Mouse (Mus musculus) heart, postnatal 4 days (tissue): Measurements from ENCODE around the gene Rsg1. TPM values are rescaled to one million over a fixed set of nuclear protein-coding genes. Genes with fewer than 3 reads are reported as not detected.

Experiments
- DNase-seq: peaks from one replicate; pipeline ENCODE4 v3.0.0; 2021
- total RNA-seq, 2 experiments: library from RNA; stranded (reverse); gene quantifications; 2 replicates each; pipeline ENCODE4 v1.2.3; 2021

Rsg1 gene
- total RNA-seq, 2 experiments from 2014 or later, result 0.72 to 1.7 TPM

DNA sequence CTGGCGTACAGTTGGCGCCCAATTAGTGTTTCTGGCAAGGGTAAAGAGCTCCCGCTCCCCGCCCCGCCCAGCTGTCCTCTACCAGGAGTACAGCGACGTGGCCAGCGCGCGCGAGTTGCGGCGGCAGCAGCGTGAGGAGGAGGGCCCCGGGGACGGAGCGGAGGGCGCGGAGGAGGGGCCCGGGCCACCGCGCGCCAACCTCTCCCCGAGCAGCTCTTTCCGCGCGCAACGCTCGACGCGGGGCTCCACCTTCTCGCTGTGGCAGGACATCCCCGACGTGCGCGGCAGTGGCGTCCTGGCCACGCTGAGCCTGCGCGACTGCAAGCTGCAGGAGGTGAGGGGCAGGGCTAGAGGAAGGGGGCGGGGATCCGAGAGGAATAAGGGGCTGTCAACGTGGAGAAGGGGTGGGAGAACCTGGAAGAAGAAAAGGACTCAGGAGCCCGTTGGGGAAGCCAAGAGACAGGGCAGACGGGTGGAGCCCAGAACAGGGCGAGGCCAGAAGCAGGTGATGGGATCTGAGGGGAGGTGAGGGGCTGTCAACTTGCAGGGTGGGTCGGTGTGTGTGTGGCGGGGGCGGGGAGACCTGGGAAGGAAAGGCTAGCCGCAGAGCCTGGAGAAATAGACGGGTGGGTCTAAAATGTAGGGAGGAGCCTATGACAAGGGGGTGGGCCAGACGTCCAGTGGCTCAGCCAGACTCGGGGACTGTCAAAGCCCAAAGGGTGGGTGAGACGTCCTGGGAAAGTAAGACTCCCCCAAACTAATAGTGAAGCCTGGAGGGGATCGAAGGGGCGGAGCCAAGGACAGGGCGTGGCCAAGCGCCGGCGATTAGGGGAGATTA lies 34.2 kb downstream of the Rsg1 start:
- DNase-seq, result peak; percentile 60

DNA sequence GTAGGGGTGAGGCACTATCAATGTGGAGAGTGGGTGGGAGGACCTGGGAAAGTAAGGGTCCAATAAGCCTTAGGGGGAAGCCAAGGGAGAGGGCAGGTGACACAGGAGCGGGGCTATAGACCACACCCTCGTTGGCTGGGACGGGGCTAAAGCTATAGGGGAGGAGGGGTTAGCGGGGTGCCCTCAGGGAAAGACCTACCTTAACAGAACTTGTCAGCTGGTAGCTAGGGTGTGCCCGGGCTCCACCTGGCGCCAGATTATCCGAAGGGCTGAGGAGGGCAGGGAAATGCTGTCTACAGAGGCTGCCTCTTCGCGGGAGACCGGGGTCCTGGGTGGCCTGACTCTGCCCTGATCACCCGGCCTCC lies 34.8 kb downstream of the Rsg1 start:
- no peak for DNase-seq

DNA sequence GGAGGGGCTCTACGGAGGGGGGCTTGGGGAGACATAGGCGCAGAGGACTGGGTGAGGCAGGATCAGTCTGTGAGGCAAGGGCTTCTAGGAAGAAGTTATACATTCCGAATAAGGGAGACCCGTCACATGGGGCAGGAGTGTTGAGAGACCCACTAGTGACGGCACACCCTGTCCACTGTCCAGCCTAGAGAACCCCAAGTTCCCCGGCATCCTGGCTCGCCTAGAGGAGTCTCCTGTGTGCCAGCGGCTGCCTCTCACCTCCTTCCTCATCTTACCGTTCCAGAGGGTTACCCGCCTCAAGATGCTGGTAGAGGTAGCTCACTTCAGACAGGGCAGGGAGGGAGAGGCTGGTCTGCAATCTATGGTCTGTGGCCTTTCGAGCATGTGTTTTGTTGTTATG lies 35.6 kb downstream of the Rsg1 start:
- no peak for DNase-seq

DNA sequence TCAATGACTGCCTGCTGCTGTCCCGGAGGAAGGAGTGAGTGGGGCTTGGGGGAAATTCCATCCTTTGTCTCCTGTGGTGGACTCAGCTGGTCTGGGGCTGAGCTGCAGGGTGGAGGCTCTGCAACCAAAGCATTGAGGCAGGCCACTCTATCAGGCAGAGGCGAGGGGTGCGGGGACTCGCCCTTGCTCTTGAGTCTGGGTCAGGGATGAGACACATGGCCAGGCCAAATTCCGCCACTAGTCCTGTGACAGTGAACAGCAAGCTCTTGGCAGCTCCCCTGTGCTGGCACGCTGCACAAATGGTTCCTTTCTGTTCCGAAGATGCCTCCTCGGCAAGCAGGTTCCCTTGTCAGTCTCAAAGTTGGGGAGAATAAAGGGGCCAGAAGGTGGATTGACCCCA lies 37.3 kb downstream of the Rsg1 start:
- peak; percentile 47 for DNase-seq

DNA sequence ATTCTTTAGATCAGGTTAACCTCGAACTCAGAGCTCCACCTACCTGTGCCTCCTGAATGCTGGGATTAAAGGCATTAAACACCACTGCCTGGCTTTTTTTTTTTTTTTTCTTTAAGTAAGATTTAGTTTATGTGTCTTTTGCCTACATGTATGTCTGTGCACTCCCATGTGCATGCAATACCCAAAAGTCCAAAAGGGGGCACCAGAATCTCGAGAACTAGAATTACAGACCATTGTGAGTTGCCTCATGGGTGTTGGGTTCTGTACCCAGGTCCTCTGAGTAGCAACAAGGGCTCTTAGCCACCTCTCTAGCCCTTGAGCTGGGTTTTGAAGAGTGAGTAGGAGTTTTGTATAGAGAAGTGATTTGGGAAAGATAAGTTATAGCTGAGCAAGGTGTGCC lies 38.9 kb downstream of the Rsg1 start:
- no peak for DNase-seq

DNA sequence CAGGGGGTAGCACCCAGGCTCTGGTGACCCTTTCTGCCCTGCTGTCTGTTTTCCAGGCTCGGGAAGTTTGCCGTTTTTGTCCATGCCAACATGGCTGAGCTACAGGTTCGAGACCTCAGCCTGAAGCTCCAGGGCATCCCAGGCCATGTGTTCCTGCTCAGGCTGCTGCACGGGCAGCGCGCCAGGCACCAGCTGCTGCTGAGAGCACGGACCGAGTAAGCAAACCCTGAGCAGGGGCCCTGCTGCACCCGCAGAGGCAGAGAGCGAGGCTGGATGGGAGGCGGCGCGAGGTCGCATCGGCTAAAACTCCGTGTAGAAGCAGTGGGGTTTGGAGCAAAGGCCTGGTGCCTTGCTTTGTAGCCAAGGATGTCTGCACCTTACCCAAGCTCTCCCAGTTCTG lies 40.5 kb downstream of the Rsg1 start:
- peak; percentile 73 for DNase-seq

DNA sequence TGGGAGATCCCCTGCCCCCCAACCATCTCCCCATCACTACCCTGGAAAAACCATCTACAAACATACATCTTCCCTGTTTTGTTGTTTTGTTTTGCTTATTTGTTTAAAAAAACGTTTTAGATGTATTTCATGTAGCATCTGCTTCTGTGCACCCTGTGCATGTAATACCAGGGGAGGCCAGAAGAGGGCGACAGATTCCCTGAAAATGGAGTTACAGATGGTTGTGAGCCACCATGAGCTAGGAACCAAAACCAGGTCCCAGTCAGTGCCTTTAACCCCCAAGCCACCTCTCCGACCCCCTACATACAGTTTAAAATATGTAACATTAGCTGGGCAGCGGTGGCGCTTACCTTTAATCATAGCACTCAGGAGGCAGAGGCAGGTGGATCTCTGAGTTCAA lies 43.7 kb downstream of the Rsg1 start:
- DNase-seq, result no peak

DNA sequence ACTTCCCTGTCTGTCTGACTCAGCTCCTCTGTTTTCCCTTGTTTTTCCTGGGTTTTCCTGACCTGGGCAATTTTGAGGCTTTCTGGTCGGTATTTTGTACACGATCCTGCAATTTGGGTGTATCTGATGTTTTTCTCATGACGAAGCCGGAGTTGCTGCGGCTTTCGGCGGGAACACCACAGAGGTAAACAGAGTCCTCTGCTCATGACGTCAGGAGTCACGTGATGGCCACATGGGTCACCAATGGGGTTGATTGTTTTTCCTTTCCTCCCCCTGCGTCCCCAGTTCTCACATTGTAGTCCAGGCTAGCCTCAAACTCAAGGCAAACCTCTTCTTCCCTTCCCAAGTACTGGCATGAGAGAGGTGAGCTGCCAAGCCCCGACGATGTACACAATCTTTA lies 45.7 kb downstream of the Rsg1 start:
- no peak for DNase-seq

DNA sequence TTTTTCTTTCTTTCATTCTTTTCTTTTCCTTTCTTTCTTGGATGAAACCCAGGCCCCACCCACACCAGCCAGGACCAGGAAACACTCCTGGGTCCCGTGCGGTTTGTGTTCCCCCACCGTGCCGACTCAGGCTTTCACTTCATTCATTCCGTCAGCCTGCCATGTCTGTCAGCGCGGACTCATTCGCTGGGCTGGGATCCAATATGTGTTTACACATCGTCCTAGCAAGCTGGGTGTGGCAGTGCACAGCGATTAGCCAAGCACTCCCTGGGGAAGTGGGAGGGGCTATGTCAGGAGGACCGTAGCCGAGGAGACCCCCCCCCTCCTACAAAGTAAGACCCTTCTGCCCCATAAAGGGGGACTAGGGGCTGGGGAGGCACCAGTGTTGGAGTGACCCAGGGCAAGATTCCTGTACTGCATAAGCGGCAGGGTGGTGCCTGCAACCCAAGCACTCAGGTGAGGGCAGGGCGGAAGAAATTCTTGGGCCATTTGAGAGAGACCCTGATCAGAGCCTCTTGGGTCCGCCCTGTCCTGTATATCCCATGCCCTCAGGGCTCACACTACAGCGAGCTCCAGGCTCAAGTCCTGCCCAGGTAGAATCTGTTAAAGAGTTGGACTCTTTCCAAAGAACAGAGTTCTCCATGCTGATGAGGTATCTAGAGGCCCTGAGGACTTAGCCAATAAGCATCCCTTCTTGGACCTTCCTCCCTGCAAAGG lies 46.4 kb downstream of the Rsg1 start:
- DNase-seq, result peak; percentile 57

DNA sequence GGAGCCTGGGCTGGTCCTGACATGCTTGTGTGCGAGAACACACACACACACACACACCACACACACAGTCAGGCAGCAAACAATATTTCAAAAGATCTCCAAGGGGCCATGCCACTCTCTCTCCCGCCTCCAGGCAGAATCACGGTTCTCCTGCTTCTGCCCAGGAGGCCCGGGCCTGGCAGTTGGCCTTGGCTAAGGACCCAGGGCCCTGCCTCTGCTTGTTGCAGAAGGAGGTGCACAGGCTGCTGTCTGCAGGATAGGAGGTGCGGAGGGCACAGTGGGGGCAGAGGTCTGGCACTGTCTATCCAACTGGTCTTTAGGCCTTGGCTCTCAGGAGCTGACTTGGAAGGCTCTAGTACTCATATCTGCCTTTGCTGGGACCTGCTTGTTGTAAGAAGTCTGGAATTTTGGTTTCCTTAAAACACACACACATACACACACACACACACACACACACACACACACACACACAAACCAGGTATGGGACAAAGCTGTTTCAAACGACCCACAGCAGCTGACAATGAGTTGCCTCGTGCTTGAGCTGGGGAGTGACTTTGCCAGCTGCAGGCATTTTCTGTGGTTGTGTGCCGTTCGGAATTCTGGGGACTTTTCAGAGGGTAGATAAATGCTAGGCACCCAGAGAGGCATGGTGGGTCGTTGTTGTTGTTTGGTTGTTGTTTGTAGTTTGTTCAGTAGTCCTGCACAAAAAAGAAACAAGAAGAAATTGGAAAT lies 49.3 kb downstream of the Rsg1 start:
- no peak for DNase-seq

DNA sequence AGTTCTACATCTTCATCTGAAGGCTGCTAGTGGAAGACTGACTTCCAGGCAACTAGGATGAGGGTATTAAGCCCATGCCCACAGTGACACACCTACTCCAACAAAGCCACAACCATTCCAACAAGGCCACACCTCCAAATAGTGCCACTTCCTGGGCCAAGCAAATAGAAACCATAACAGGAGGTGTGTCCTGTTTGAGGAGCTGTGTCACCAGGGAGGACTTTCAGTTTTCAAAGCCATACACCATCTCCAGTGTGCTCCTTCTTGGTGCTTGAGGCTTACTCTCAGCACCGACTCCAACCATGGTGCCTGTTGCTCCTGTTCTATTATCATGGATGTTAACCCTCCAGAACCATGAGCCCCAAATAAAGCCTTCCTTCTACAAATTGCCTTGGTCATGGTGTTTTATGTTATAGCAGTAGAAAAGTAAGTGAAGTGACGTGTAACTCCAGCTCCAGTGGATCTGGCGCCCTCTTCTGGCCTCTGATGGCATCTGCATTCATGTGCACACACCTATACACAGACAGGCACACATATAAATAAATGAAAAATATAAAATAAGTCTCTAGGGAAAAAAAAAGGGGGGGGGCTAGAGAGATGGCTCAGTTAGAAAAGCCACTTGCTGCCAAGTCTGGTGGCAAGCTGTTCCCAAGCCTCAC lies 52.4 kb downstream of the Rsg1 start:
- DNase-seq, result no peak

DNA sequence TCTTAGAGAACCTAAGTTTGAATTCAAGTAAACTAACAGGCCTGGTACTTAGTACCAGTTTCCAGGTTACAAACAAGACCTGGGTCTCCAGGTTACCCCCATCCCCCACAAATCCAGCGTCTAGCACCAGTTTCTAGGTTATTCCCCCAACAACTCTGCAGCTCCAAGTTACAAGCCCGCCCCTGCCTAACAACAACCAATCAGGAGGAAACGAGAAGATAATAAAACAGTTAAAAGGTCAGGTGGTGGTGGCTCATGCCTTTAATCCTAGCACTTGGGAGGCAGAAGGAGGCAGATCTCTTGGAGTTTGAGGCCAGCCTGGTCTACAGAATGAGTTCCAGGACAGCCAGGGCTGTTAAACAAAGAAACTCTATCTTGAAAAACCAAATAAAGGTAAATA lies 53.5 kb downstream of the Rsg1 start:
- DNase-seq, result no peak

DNA sequence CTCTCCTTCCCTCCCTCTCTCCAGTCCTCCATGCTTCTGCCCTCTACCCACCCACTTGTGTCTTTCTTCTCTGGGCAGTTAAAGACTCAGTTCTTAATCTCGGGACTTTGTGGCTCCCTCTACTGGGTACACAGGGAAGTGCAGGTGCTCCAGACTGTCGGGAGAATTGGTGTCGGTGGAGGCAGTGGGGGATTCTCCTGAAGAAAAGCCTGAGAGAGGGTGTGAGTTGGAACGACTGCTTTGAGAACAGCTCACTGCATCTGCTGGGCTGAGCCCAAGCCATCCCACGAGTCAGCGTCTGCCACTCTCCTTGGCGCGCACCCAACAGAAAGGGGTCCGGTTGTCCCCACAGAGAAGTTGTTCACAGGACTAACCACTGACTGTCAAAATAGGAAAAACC lies 54.1 kb downstream of the Rsg1 start:
- DNase-seq, result peak; percentile 80

DNA sequence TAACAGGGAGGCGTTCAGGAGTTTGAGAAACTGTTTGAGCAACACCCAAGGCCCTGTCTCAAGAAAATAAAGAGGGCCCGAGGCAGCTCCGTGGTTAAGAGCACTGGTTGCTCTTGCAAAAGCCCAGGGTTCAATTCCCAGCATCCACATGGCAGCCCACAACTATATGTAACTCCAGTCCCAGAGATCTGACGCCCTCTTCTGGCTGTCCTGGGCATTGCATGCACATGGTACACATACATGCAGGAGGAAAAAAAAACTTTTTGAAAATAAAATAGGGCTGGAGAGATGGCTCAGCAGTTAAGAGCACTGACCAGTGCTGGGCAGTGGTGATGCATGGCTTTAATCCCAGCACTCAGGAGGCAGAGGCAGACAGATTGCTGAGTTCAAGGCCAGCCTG lies 54.6 kb downstream of the Rsg1 start:
- DNase-seq, result no peak

DNA sequence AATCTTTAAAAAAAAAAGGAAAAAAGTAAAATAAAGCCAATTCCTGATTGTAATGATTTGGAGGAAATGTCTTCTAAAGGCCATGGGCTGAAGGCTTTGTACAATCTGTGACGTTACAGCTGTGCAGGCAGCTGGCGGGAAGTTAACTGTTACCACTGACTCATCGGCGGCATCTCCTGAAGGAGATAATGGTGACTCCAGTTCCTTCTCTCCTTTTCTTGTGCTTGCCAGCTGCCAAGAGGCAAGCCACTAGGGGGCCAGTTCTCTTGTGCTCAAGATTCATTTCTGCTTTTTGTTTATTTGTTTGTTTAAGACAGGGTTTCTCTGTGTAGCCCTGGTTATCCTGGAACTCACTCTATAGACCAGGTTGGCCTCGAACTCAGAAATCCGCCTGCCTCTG lies 55.3 kb downstream of the Rsg1 start:
- no peak for DNase-seq

DNA sequence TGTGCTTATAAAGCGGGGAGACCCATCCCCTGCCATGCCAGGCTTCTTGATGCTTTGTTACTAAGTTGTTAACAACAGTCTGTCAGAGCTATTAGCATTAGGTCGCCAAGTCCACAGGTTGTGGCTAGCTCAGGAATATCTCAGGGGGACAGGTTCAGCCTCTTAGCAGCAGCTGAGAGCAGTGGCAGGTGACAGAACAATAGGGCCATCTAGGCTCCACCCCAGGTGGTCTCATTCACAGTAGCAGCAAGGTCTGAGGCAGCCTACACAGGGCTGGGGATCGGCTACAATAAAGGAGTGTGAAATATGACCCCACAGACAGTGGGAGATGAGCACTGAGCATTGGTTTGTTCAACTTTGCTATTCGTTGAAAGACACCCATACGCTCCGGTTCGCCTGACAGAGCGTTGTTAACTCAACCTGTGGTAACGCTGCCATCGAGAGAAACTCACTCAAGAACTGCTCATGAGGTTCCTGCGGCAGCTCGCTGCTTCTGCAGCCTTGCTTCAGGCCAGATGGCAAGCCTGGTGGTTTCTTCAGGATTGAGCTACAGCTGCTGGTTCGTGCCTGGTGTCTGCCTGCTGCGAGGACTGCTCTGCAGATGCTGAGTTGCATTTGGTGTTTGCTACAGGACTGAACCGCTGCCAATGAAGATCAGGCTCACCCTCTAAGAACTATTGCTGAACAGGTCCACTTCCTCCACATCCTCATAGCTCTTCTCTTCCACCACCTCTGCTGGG lies 56.6 kb downstream of the Rsg1 start:
- no peak for DNase-seq

DNA sequence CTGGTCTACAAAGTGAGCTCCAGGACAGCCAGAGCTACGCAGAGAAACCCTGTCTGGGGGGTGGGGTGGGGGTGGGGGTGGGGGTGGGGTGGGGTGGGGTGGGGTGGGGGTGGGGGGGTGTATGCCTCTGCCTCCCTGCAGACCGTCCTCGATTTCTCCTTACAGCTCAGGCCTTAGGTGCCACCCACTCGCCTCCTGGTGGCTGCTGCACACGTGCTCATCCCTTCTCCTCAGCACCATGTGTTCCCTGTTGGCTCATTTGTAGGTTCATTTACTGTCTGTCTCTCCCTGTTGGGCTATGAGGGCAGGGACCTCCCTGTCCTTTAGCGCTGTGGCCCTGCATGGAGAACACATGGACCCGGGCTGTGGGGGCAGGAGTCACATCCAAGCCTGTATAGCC lies 57.5 kb downstream of the Rsg1 start:
- DNase-seq, result no peak

DNA sequence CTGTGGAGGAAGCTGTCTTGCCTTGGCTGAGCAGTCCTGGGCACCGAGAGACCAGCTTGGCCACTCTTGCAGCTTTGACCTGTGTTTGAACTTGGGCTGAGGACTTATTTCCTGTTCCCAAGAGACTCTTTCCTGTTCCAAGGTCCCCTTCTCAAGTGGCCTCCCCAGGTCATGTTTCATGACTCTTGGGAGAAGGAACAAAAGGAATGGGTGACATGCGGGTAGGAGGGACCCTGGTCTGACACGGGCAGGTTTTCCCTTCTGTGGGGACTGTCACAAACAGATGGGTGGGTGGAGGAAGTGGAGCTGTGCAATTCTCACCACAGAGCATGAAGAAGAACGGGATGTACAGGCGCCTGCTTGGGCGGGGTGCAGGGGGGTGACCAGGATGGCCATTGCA lies 58.0 kb downstream of the Rsg1 start:
- no peak for DNase-seq

DNA sequence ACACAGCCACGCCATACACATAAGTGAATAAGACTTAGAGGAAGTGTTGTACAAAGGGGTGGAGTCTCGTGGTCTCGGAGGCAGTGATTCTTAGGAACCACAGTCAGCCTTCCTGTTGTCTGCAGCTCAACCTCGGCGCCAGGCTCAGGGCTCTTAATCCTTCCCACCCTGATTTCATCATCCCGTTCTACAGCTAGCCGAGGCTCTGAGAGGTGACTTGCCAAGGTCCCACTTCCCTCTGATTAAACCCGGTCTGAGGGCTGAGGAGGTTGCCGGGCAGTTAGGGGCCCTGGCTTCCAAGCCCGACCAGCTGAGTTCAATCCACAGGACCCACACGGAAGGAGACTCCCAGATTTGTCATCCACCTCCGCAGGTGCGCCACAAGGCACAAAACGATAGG lies 59.1 kb downstream of the Rsg1 start:
- peak; percentile 29 for DNase-seq

DNA sequence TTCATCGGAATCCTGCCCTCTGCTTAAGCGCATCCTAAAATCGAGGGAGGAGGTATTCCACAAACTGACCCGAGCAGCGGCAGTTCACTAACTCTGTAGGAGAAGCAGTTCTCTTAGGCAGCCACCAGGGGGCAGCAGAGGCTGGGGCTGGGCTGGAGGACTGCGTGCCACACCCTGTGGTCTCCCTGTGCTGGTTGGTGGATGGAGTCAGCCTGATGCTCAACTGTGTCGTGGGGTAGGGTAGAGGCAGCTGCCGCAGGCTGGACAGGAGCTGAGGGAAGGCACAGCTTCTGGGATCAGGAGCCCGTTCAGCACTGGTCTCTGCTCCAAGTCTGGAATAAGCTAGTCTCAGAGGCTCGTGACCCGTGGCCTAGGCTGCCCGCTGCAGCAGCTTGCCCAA lies 59.5 kb downstream of the Rsg1 start:
- peak; percentile 94 for DNase-seq

DNA sequence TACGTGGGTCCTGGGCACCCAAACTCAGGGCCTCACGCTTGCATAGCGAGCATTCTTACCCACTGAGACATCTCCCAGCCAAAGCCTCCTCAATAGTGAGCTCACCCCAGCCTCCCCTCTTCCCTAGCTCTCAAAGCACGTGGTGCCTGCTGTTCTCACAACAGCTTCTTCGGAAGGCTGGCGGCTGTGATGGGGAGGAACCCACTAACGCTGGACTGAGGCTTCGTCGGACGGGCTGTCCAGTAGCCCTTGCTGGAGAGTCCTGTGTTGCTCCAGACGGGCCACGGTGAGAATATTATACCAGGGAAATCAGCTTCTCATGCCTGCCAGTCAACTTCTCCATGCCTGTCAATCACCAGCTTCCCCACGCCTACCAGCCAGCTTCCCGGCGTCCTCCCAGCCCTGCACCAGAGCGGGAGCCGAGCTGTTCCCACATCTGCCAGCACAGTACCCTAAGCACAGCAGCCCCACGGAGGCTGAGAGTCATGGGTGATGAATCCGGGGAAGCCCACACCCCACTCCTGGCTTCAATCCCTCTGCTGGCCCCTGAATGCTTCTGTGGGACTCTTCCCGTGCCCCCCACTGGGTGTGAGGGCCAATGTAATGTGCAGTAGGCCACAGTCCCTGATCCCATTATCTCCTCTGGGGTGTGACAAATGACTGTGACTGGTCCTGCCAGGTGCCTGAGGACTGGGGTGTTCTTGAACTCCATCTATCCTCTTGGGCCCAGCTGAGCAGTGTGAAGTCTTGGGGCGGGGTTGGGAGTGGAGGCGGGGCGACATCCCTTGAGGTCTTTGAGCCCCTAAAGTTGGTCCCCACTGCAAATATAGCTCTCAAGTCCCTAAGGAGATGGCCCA lies 61.0 kb downstream of the Rsg1 start:
- DNase-seq, result peak; percentile 35
